Mouse (Mus musculus) liver, adult 2 months (tissue): Measurements from ENCODE around the gene Ttll11.

Experiments used
- CTCF ChIP-seq: fragments of 200-500 bp; IDR thresholded peaks from 2 replicates; pipeline ENCODE4 v1.5.1; 2011; ENCODE audit warnings: low read depth, low read length, control low read depth
- POLR2A ChIP-seq: fragments of 200-500 bp; IDR thresholded peaks from 2 replicates; pipeline ENCODE4 v1.6.1; 2011; ENCODE audit warnings: low read length, control low read depth; ENCODE audit not compliant: insufficient read depth; ENCODE audit errors: extremely low read depth

DNA sequence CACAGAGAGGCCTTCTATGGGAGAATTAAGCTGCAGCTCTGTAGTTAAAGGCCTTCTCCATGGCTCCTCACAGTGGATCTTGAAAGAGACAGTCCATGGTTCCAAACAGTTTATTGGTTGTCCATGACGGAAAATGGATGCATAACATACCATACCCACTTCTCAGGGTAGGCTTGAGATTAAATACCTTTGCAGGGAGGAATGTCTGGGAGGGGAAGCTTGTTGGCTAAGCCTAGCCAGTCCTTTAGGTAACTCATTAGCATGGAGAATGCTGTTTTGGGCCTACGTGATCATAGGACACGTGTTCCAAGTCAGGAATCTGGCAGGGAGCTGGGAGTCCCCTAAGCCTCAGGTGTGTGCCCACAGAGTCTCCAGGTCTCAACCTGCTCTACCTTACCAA lies 12.5 kb upstream of the Ttll11 start:
- no peak for TF ChIP-seq CTCF
- no peak for TF ChIP-seq POLR2A
